Mouse (Mus musculus): ENCODE measurements around the gene Plg. TPM values are rescaled to one million over a fixed set of nuclear protein-coding genes. Genes with fewer than 3 reads are reported as not detected.

The Plg gene
- polyA plus RNA-seq, 1 experiment from 2014 or later = not detected

DNA sequence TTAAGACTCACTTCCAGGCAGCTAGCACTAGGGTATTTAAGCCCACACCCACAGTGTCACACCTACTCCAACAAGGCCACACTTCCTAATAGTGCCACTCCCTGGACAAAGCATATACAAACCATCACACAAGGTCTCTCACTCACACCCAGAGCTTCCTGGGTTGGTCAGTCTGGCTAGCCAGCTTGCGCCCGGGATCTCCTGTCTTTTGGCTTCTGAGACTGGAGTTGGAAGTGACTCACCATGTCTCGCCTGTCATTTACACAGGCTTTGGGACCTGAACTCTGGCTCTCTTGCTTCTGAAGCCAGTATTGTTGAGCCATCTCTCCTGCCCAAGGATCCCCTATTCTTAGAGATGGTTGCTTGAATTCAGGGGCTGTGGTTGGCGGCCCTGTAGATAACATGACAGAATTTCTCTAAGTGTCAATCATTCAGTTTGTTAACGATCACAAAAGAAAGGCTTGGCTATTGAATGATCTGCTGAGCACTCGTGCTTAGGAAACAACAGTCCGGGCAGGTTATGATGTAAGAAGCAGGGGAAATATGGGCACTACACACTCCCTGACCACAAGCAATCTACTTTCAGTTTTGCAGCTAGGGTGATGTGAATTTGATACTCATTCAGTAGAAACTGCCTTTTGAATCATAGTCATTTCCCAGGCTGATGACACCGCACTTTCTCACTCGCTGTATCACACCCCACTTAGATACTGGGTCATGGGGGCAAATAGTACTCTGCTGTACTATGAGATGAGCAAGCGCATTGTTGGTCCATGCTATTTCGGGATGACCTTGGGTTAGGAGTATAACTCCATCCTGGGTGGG is 14.6 kb upstream of the Plg start:
- H3K27ac ChIP-seq (ENCODE audit: low read depth, low read length) = no peak overlapping the region
- H3K4me1 ChIP-seq (ENCODE audit: control insufficient read depth, insufficient read depth, low read length) = no peaks in the 10 kb centered on the region
- no peak for ATAC-seq (ENCODE audit: low FRiP score, low TSS enrichment)
- WGBS = 90% methylated on average over 11 of the region's 11 CpGs
- H3K9ac ChIP-seq (ENCODE audit: low read depth, low read length) = no peak overlapping the region
- H3K4me2 ChIP-seq (replicated peaks; ENCODE audit: low read depth, low read length) = no peak overlapping the region
- H3K9me3 ChIP-seq (ENCODE audit: control insufficient read depth, low read length) = no peaks in the 10 kb centered on the region
- no peaks in the 10 kb centered on the region for H3K27me3 ChIP-seq (ENCODE audit: control insufficient read depth, insufficient read depth, low read length)
- no peak overlapping the region for H3K4me3 ChIP-seq (ENCODE audit: low read length)
- H3K36me3 ChIP-seq (ENCODE audit: control insufficient read depth, insufficient read depth, low read length) = no peaks in the 10 kb centered on the region

DNA sequence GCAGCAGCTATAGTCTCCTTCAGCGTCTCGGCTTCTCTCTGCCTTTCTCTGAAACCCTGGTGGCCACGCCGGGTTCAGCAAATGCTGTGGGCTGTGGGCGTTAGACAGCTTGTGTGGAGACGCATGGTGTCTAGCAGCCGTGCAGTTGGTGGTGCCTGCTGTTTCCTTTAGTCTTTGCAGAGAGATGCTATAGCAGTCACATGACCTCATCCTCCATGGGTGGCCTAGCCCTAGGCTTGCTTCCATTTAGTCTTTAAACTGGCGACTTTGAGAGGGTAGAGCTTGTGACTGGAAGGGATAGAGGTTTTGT is 14.0 kb upstream of the Plg start:
- Histone ChIP-seq H3K4me2 (replicated peaks; ENCODE audit: low read depth, low read length) (no peak overlapping the region), H3K4me1 (ENCODE audit: control insufficient read depth, insufficient read depth, low read length) (no peaks in the 10 kb centered on the region), H3K36me3 (ENCODE audit: control insufficient read depth, insufficient read depth, low read length) (no peaks in the 10 kb centered on the region), H3K27me3 (ENCODE audit: control insufficient read depth, insufficient read depth, low read length) (no peaks in the 10 kb centered on the region), H3K27ac (ENCODE audit: low read depth, low read length) (no peak overlapping the region), H3K9ac (ENCODE audit: low read depth, low read length) (no peak overlapping the region), H3K4me3 (ENCODE audit: low read length) (no peak overlapping the region), H3K9me3 (ENCODE audit: control insufficient read depth, low read length) (no peaks in the 10 kb centered on the region)
- no peak; the same call in 1 of the 2 replicates for ATAC-seq (ENCODE audit: low FRiP score, low TSS enrichment)
- 70% methylated on average over 8 of the region's 8 CpGs for WGBS

DNA sequence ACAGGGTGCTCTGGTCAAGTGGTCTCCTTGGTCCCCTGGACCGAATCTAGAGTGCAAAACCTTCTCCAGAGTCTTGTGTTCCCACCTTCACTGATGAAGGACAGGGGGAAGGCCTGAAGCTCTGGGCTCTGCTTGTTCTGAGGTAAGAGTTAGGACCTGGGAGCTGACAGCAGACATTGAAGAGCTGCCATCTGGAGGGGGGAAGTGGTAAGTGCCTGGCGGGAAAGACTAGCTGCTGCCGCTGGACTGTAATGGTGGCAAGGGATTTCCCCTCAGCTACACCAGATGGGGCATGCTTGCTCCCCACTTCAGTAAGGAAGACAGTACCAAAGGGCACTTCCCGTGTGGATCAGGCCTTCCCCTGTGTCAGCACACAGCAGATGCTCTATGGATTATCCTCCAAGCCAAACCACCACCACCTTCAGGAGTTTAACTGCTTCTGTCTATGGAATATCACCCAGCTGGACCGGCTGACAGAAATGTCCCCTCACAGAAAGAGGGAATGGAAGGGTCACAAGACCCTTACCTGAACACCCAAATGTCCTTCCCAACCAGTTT is 11.0 kb upstream of the Plg start:
- Histone ChIP-seq H3K9me3 (ENCODE audit: control insufficient read depth, low read length) (no peaks in the 10 kb centered on the region), H3K36me3 (ENCODE audit: control insufficient read depth, insufficient read depth, low read length) (no peaks in the 10 kb centered on the region), H3K4me2 (replicated peaks; ENCODE audit: low read depth, low read length) (no peak overlapping the region), H3K4me1 (ENCODE audit: control insufficient read depth, insufficient read depth, low read length) (no peaks in the 10 kb centered on the region), H3K9ac (ENCODE audit: low read depth, low read length) (no peak overlapping the region), H3K27ac (ENCODE audit: low read depth, low read length) (no peak overlapping the region), H3K4me3 (ENCODE audit: low read length) (no peak overlapping the region), H3K27me3 (ENCODE audit: control insufficient read depth, insufficient read depth, low read length) (no peaks in the 10 kb centered on the region)
- 43% methylated on average over 5 of the region's 5 CpGs for WGBS
- ATAC-seq (ENCODE audit: low FRiP score, low TSS enrichment) = peak; percentile 67; the same call in 1 of the 2 replicates

DNA sequence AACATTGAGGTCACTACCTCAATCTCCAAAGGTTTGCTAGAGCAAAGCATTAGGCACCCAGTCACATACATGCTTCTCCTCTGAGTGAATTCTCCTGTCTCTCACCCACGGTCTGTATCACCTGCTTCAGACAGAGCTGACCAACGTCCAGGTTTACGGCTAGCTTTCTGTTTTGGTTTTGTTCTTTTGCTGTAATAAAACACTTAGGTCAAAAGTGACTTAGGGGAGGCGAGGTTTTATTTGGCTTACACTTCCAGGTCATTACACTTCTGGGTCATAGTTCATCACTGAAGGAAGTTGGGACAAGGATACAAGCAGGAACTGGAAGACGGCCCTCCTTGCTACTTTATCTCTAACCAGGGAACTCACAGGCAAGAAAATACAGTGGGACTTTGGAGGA is 9.0 kb upstream of the Plg start:
- no peak overlapping the region for H3K4me3 ChIP-seq (ENCODE audit: low read length)
- no peak overlapping the region for H3K27ac ChIP-seq (ENCODE audit: low read depth, low read length)
- no peak for ATAC-seq (ENCODE audit: low FRiP score, low TSS enrichment)
- no peaks in the 10 kb centered on the region for H3K9me3 ChIP-seq (ENCODE audit: control insufficient read depth, low read length)
- H3K9ac ChIP-seq (ENCODE audit: low read depth, low read length) = no peak overlapping the region
- H3K4me2 ChIP-seq (replicated peaks; ENCODE audit: low read depth, low read length) = no peak overlapping the region
- H3K36me3 ChIP-seq (ENCODE audit: control insufficient read depth, insufficient read depth, low read length) = no peaks in the 10 kb centered on the region
- H3K27me3 ChIP-seq (ENCODE audit: control insufficient read depth, insufficient read depth, low read length) = no peaks in the 10 kb centered on the region
- 18% methylated on average over 5 of the region's 5 CpGs for WGBS
- no peaks in the 10 kb centered on the region for H3K4me1 ChIP-seq (ENCODE audit: control insufficient read depth, insufficient read depth, low read length)

DNA sequence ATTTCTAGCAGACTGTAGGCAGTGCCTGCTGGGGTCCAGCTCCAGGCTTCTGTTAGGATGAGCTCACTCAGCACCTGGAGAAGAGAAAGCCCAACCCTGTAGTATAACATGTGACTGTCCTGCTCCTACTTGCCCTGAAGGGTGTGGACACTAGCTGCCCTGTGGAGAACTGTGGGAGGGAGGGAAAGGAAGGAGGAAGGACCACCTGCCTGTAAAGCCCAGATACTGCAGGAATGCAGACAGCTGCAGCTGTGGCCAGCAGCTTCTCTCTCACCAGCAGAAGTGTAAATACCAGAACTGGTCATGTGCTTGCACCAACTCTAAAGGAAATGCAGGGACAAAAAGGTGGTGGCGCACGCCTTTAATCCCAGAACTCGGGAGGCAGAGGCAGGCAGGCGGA is 8.1 kb upstream of the Plg start:
- 81% methylated on average over 4 of the region's 4 CpGs for WGBS
- H3K4me3 ChIP-seq (ENCODE audit: low read length) = no peak overlapping the region
- ATAC-seq (ENCODE audit: low FRiP score, low TSS enrichment) = no peak
- H3K27me3 ChIP-seq (ENCODE audit: control insufficient read depth, insufficient read depth, low read length) = no peaks in the 10 kb centered on the region
- H3K4me2 ChIP-seq (replicated peaks; ENCODE audit: low read depth, low read length) = no peak overlapping the region
- H3K9me3 ChIP-seq (ENCODE audit: control insufficient read depth, low read length) = no peaks in the 10 kb centered on the region
- H3K27ac ChIP-seq (ENCODE audit: low read depth, low read length) = no peak overlapping the region
- H3K36me3 ChIP-seq (ENCODE audit: control insufficient read depth, insufficient read depth, low read length) = no peaks in the 10 kb centered on the region
- no peak overlapping the region for H3K9ac ChIP-seq (ENCODE audit: low read depth, low read length)
- no peaks in the 10 kb centered on the region for H3K4me1 ChIP-seq (ENCODE audit: control insufficient read depth, insufficient read depth, low read length)

DNA sequence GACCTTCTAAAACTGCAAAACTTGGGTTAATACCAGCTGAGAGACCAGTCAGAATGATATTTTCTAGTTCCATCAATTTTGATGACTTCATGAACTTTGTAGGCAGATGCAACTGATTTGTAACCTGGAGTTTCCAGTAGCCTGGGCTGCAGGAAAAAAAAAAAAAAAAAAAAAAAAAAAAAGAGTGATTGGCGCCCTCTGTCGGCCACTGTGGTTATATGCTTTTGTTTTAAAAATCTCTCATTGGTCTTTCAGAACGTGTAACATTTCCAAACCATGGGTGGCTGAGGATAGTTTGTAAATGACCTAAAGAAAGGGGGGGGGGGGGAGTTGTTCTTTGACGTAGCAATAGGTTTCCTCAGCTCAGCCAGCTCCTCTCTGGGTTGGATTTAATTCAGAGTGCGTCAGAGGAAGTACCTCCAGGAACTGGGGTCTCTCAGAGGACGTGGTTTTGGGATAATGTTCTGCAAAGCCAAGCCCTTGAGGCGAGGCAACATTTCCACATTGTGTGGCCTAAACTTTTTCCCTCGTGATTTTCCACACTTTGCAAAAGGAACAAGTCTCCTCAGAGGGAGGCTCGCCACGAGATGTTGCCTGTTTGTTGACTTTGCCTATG is 7.0 kb upstream of the Plg start:
- H3K36me3 ChIP-seq (ENCODE audit: control insufficient read depth, insufficient read depth, low read length) = no peaks in the 10 kb centered on the region
- 37% methylated on average over 10 of the region's 10 CpGs for whole genome bisulfite sequencing
- no peak for ATAC-seq (ENCODE audit: low FRiP score, low TSS enrichment)
- H3K4me1 ChIP-seq (ENCODE audit: control insufficient read depth, insufficient read depth, low read length) = no peaks in the 10 kb centered on the region
- no peaks in the 10 kb centered on the region for H3K27me3 ChIP-seq (ENCODE audit: control insufficient read depth, insufficient read depth, low read length)
- H3K4me2 ChIP-seq (replicated peaks; ENCODE audit: low read depth, low read length) = no peak overlapping the region
- no peak overlapping the region for H3K9ac ChIP-seq (ENCODE audit: low read depth, low read length)
- no peak overlapping the region for H3K27ac ChIP-seq (ENCODE audit: low read depth, low read length)
- no peak overlapping the region for H3K4me3 ChIP-seq (ENCODE audit: low read length)
- H3K9me3 ChIP-seq (ENCODE audit: control insufficient read depth, low read length) = no peaks in the 10 kb centered on the region

DNA sequence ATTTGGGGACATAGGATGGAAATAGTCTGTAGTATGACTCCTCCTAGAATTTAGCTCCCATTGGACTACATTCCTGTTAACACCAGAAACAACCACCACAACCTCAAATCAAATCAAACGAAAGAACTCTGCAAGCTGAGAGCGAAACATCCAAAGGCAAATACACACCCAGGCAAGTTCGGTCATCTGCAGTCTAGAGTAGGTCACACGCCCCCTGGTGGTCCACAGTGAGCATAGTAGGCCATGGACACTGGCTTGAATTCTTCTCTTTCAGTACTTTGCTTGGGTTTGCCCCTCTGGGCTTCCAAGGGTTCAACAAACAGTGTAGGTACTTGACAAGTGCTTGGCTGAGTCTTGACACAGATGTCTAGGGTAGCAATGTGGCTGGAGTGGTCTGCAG is 6.4 kb upstream of the Plg start:
- ATAC-seq (ENCODE audit: low FRiP score, low TSS enrichment) = 0 out of 2 replicates have a peak, but pooled peaks have one; percentile 4
- Histone ChIP-seq H3K27ac (ENCODE audit: low read depth, low read length) (no peak overlapping the region), H3K4me2 (replicated peaks; ENCODE audit: low read depth, low read length) (no peak overlapping the region), H3K27me3 (ENCODE audit: control insufficient read depth, insufficient read depth, low read length) (no peaks in the 10 kb centered on the region), H3K9ac (ENCODE audit: low read depth, low read length) (no peak overlapping the region), H3K9me3 (ENCODE audit: control insufficient read depth, low read length) (no peaks in the 10 kb centered on the region), H3K4me3 (ENCODE audit: low read length) (no peak overlapping the region), H3K4me1 (ENCODE audit: control insufficient read depth, insufficient read depth, low read length) (no peaks in the 10 kb centered on the region), H3K36me3 (ENCODE audit: control insufficient read depth, insufficient read depth, low read length) (no peaks in the 10 kb centered on the region)
- WGBS = 30% methylated on average over 4 of the region's 4 CpGs

DNA sequence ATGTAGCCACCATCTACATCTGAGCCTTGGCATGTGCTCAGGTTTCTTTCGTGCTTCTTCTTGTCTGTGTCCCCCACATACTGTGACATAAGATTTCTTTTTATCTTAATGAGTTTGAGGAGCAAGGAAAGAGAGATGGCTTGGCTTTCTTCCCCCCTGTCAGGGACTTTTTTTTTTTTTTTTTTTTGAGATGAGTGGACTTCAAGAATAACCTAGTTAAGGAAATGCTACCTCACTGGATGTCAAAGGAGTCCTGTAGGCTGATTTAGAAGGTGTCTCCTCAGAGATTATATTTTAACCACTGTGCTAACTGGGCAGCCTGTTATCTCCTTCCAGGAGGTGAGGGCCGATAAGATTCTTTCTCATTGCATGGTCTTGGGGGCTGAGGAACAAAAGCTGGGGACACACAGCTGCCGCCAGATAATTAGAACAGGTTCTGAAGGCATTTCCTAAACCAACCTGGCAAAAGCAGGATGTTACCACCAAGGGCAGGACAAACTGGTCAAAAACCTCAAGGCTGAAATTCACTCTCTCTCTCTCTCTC is 4.7 kb upstream of the Plg start:
- no peak for ATAC-seq (ENCODE audit: low FRiP score, low TSS enrichment)
- 77% methylated on average over 3 of the region's 3 CpGs for WGBS
- Histone ChIP-seq H3K4me1 (ENCODE audit: control insufficient read depth, insufficient read depth, low read length) (no peaks in the 10 kb centered on the region), H3K9me3 (ENCODE audit: control insufficient read depth, low read length) (no peaks in the 10 kb centered on the region), H3K9ac (ENCODE audit: low read depth, low read length) (no peak overlapping the region), H3K27me3 (ENCODE audit: control insufficient read depth, insufficient read depth, low read length) (no peaks in the 10 kb centered on the region), H3K36me3 (ENCODE audit: control insufficient read depth, insufficient read depth, low read length) (no peaks in the 10 kb centered on the region), H3K4me3 (ENCODE audit: low read length) (no peak overlapping the region), H3K27ac (ENCODE audit: low read depth, low read length) (no peak overlapping the region), H3K4me2 (replicated peaks; ENCODE audit: low read depth, low read length) (no peak overlapping the region)

DNA sequence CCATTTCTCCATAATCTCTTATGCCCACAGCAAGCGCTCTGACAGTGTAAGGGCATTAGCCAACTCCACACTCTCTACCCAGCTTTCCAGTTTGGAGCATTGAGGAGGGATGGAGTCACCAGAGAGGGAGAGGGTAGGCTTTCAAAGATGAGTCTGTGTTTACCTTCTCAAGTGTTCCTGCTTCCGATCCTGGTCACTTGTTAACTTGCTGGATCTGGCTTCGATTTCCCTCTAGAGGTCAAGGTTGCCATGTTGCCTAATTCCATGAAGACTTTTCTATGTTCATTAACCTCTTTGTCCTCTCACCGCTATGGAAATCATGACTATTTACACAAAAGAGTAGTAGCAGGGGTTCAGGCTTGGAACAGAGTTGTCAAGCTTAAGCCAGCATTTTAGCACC is 1.9 kb downstream of the Plg start:
- ATAC-seq (ENCODE audit: low FRiP score, low TSS enrichment) = no peak
- H3K9ac ChIP-seq (ENCODE audit: low read depth, low read length) = no peak overlapping the region
- H3K4me1 ChIP-seq (ENCODE audit: control insufficient read depth, insufficient read depth, low read length) = no peaks in the 10 kb centered on the region
- no peaks in the 10 kb centered on the region for H3K9me3 ChIP-seq (ENCODE audit: control insufficient read depth, low read length)
- no peaks in the 10 kb centered on the region for H3K36me3 ChIP-seq (ENCODE audit: control insufficient read depth, insufficient read depth, low read length)
- no peak overlapping the region for H3K27ac ChIP-seq (ENCODE audit: low read depth, low read length)
- H3K4me2 ChIP-seq (replicated peaks; ENCODE audit: low read depth, low read length) = no peak overlapping the region
- 86% methylated on average over 4 of the region's 4 CpGs for WGBS
- H3K4me3 ChIP-seq (ENCODE audit: low read length) = no peak overlapping the region
- no peaks in the 10 kb centered on the region for H3K27me3 ChIP-seq (ENCODE audit: control insufficient read depth, insufficient read depth, low read length)

Data from kidney, embryonic 14.5 days (tissue).